Mouse (Mus musculus) myocyte (in vitro differentiated cells): ENCODE results near the gene Usp38. TPM values are rescaled to one million over a fixed set of nuclear protein-coding genes. Genes with fewer than 3 reads are reported as not detected.

ENCODE experiments used
- H3K27me3 ChIP-seq: one replicate; pipeline ENCODE4 v1.6.1; 2011; ENCODE audit not compliant: control insufficient read depth, insufficient read depth, insufficient read length
- H3K36me3 ChIP-seq: one replicate; pipeline ENCODE4 v1.6.1; 2011; ENCODE audit not compliant: control insufficient read depth, insufficient read depth
- H3K4me2 ChIP-seq: one replicate; pipeline ENCODE4 v1.6.1; 2011; ENCODE audit warnings: low read depth, control low read depth
- H3K4me3 ChIP-seq: one replicate; pipeline ENCODE4 v1.5.1; 2011; ENCODE audit warnings: mild to moderate bottlenecking, control low read depth, moderate library complexity
- H3K79me2 ChIP-seq: one replicate; pipeline ENCODE4 v1.6.1; 2011; ENCODE audit not compliant: control insufficient read depth, insufficient read depth
- H3ac ChIP-seq: one replicate; pipeline ENCODE4 v1.6.1; 2011; ENCODE audit not compliant: control insufficient read depth, insufficient read length
- CEBPB ChIP-seq: IDR thresholded peaks from 2 replicates; pipeline ENCODE4 v1.6.1; 2011; ENCODE audit warnings: mild to moderate bottlenecking, moderate library complexity; ENCODE audit not compliant: poor library complexity, insufficient read depth, severe bottlenecking
- E2F4 ChIP-seq: IDR thresholded peaks from one replicate; pipeline ENCODE4 v1.6.1; 2011; ENCODE audit warnings: mild to moderate bottlenecking, control low read depth, moderate library complexity; ENCODE audit not compliant: insufficient read depth
- MAX ChIP-seq: IDR thresholded peaks from one replicate; pipeline ENCODE4 v1.6.1; 2011; ENCODE audit warnings: low read depth, mild to moderate bottlenecking, control low read depth
- MYOD1 ChIP-seq, 3 experiments: IDR thresholded peaks; one replicate each; pipeline ENCODE4 v1.6.1; 2011; ENCODE audit warnings: control low read depth in 2 of 3, low read depth in 2 of 3, mild to moderate bottlenecking in 2 of 3, moderate library complexity in 1 of 3; ENCODE audit not compliant: insufficient read length in 2 of 3, control insufficient read depth in 1 of 3
- MYOG ChIP-seq, 3 experiments: IDR thresholded peaks; one replicate each; pipeline ENCODE4 v1.6.1; 2011; ENCODE audit warnings: control low read depth in 2 of 3, low read depth in 2 of 3, mild to moderate bottlenecking in 2 of 3; ENCODE audit not compliant: insufficient read length in 2 of 3, control insufficient read depth in 1 of 3, insufficient read depth in 1 of 3
- POLR2A ChIP-seq: IDR thresholded peaks from one replicate; pipeline ENCODE4 v1.6.1; 2011; ENCODE audit warnings: low read depth, mild to moderate bottlenecking, control low read depth, moderate library complexity; ENCODE audit not compliant: insufficient read length
- POLR2AphosphoS2 ChIP-seq: IDR thresholded peaks from one replicate; pipeline ENCODE4 v1.6.1; 2011; ENCODE audit warnings: low read depth, control low read depth; ENCODE audit not compliant: insufficient read length
- REST ChIP-seq: IDR thresholded peaks from one replicate; pipeline ENCODE4 v1.6.1; 2011; ENCODE audit warnings: mild to moderate bottlenecking, control low read depth, moderate library complexity; ENCODE audit not compliant: insufficient read depth, insufficient read length
- SRF ChIP-seq: IDR thresholded peaks from one replicate; pipeline ENCODE4 v1.6.1; 2011; ENCODE audit warnings: low read depth; ENCODE audit not compliant: control insufficient read depth, insufficient read length
- TCF12 ChIP-seq: IDR thresholded peaks from one replicate; pipeline ENCODE4 v1.6.1; 2011; ENCODE audit warnings: mild to moderate bottlenecking, control low read depth; ENCODE audit not compliant: poor library complexity, insufficient read depth, severe bottlenecking
- TCF3 ChIP-seq: IDR thresholded peaks from one replicate; pipeline ENCODE4 v1.6.1; 2011; ENCODE audit warnings: low read depth, control low read depth; ENCODE audit not compliant: insufficient read length
- USF1 ChIP-seq: IDR thresholded peaks from one replicate; pipeline ENCODE4 v1.6.1; 2011; ENCODE audit warnings: low read depth, mild to moderate bottlenecking, control low read depth, moderate library complexity
- polyA plus RNA-seq: library from polyadenylated mRNA; unstranded; fragments of >200 nt; fragmentation: generic; extraction: Trizol; gene quantifications from one replicate; pipeline ENCODE4 v1.2.1, GENCODE M21; 2012; ENCODE audit warnings: missing spikeins

Usp38 gene
- polyA plus RNA-seq, 1 experiment: 6.1 TPM

DNA sequence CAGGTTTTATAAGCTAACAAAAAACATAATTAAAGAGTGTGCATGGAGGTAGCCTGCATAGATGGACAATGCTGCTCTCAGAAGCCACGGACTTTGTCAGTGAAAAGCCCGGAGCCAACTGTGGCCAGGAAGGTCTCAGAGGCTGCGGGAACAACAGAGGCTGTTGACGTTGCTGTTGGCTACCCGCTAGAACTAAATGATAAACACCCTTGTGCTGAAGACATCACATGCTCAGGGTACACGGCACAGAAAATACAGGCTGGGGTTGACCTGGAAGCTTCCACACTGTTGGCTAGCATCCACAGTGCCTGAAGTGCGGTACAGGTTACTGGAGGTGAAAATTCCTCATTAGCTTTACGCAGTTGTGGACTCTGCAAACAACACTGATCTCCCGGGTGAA is 43.6 kb downstream of the Usp38 start:
- Histone ChIP-seq H3K27me3 (no peaks in the 10 kb centered on the region), H3K79me2 (no peaks in the 10 kb centered on the region), H3K36me3 (no peaks in the 10 kb centered on the region), H3K4me3 (no peak overlapping the region), H3ac (no peak overlapping the region), H3K4me2 (no peak overlapping the region)
- TF ChIP-seq TCF12: no peak
- no peak for TF ChIP-seq POLR2AphosphoS2
- no peak for TF ChIP-seq E2F4
- no peak for TF ChIP-seq SRF
- TF ChIP-seq MAX: no peak
- TF ChIP-seq CEBPB: no peak

DNA sequence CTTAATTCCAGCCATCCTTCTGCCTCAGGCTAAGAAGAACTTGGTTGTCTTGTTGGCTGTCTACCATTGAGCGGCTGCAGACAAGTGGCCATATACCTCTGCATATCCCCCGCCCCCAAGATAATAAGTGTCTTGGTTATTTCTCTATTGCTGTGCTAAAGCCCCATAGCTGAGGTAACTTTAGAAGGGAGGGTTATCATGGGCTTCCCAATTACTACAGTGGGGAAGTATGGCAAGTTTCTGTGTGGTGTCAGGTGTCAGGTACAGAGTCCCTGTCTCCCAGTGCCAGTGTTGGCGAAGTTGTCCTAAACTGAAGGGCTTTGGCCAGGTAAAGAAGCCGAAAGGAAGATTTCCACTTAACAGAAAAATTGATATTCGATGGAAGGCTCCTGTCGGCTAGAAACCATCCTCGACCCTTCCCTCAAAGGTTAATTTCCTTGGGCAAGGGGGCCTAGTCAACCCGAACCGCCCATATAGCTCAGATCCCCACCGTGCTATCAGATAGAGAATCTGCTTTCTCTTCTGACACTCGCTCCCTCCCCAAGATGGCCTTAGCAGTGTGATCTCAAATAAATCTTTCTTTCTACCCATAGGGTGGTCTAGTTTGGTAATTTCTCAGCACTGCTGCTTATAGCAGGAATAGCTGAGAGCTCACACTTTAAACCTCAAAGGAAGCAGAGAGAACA is 44.6 kb downstream of the Usp38 start:
- TF ChIP-seq MYOD1 (IDR thresholded peaks at IDR 0.05; ENCODE audit: control insufficient read depth in 1 of 3, insufficient read length in 2 of 3, low read depth in 2 of 3): no peak
- TF ChIP-seq REST: no peak
- no peak for TF ChIP-seq POLR2AphosphoS2
- TF ChIP-seq POLR2A: no peak
- TF ChIP-seq E2F4: no peak
- TF ChIP-seq CEBPB: no peak
- no peaks in the 10 kb centered on the region for H3K79me2 ChIP-seq
- H3K4me3 ChIP-seq: no peak overlapping the region
- H3K36me3 ChIP-seq: no peaks in the 10 kb centered on the region
- no peak overlapping the region for H3ac ChIP-seq
- no peak overlapping the region for H3K4me2 ChIP-seq
- no peaks in the 10 kb centered on the region for H3K27me3 ChIP-seq

DNA sequence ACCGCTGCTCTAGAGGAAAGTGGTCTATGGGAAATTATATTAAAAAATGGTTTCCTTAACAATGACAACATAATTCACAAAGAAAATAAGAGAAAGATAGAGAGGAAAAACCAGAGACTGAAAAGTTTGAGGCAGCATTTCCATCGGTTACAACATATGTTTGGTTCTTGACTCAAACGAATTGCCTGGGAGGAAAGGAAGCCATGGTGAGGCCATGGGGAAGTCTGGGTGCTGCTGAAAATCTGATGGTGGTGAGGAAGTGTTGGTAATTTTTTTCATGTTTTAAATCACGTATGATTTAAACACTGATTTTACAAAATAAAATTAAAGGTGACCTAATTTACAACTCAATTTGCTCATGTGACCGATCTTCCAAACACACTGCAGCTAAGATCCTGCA is 45.3 kb downstream of the Usp38 start:
- Histone ChIP-seq H3K79me2 (no peaks in the 10 kb centered on the region), H3K36me3 (no peaks in the 10 kb centered on the region), H3K27me3 (no peaks in the 10 kb centered on the region), H3K4me2 (no peak overlapping the region), H3K4me3 (no peak overlapping the region), H3ac (no peak overlapping the region)
- TF ChIP-seq MAX (no peak), MYOG (IDR thresholded peaks at IDR 0.05; ENCODE audit: control insufficient read depth in 1 of 3, insufficient read depth in 1 of 3, insufficient read length in 2 of 3, low read depth in 2 of 3) (no peak), POLR2AphosphoS2 (no peak), CEBPB (no peak), MYOD1 (IDR thresholded peaks at IDR 0.05; ENCODE audit: control insufficient read depth in 1 of 3, insufficient read length in 2 of 3, low read depth in 2 of 3) (no peak), USF1 (no peak), TCF12 (no peak), REST (no peak), SRF (no peak), E2F4 (no peak), TCF3 (no peak), POLR2A (no peak)

DNA sequence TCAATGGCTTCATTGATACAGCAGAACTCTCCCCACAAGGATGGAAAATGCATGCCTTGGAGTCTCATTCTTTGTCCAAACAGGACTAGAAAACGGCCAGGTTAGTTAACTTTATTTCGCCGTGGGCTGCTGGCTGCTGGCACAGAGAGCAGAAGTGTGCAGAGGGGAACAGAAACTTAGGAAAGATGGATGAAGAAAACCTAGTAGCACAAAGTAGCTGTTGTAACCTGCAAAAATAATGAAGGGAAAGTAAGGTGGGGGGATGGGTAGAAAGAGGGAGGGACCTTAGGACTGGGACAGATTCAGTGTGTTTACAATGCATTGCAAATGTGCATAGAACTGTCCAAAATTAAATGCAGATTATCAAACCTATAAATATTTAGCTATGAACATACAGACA is 51.6 kb downstream of the Usp38 start:
- Histone ChIP-seq H3ac (no peak overlapping the region), H3K27me3 (no peaks in the 10 kb centered on the region), H3K79me2 (no peaks in the 10 kb centered on the region), H3K4me2 (no peak overlapping the region), H3K4me3 (no peak overlapping the region), H3K36me3 (no peaks in the 10 kb centered on the region)
- TF ChIP-seq MAX (no peak), REST (no peak), POLR2AphosphoS2 (no peak), E2F4 (no peak), TCF3 (no peak), TCF12 (no peak), SRF (no peak), CEBPB (no peak), MYOD1 (IDR thresholded peaks at IDR 0.05; ENCODE audit: control insufficient read depth in 1 of 3, insufficient read length in 2 of 3, low read depth in 2 of 3) (no peak), POLR2A (no peak), USF1 (no peak), MYOG (IDR thresholded peaks at IDR 0.05; ENCODE audit: control insufficient read depth in 1 of 3, insufficient read depth in 1 of 3, insufficient read length in 2 of 3, low read depth in 2 of 3) (no peak)

DNA sequence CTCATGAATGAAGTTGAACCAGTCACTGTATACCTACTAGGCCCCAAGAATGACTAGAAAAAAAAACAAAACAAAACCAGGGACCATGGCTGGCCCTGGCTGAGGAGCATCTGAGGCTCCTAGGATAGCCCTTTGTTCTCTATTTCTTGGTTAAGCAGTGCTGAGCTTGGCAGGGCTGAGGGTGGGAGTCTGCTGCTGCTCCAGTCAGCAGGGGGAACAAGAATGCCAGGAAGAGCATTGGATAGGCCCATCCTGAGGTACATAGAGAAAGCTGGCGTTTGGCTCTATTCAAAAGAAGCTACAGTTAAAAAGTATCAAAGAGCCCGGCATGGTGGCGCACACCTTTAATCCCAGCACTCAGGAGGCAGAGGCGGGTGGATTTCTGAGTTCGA is 52.1 kb downstream of the Usp38 start:
- H3K27me3 ChIP-seq: no peaks in the 10 kb centered on the region
- no peak overlapping the region for H3K4me2 ChIP-seq
- H3K4me3 ChIP-seq: no peak overlapping the region
- no peaks in the 10 kb centered on the region for H3K36me3 ChIP-seq
- no peak for TF ChIP-seq TCF3
- no peaks in the 10 kb centered on the region for H3K79me2 ChIP-seq
- no peak overlapping the region for H3ac ChIP-seq
